Mouse (Mus musculus) frontal cortex, postnatal 25 days (tissue): ENCODE measurements around the gene Hipk4.

Experiments used
- DNase-seq, 2 experiments: peaks; one replicate each; pipeline ENCODE4 v3.0.0; 2022; ENCODE audit warnings: low spot score in 2 of 2

Hipk4 gene

DNA sequence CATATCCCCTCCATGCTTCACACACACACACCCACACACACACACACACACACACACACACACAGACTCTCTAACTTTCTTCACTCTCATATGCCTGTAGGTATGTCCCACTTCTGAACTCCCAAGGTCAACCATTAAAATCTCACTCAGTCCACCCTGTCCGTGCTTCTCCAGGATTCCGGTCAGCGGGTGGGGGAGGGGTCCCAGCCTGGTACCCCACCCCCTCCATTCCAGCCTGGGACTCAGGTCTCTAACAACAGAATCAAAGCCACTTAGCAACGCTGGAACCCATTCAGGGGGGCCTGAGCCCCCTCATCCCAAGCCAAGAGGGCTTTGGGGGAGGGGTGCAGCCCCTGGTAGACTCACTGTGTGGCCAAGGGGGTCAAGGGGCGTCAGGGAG lies at the start of gene Hipk4:
Hipk4 (plus strand) TSS at position 301 of the 400 bp plus-strand sequence.
- DNase-seq = no peak

GRCm38 (mm10) chr7:27473835-27474489 lies 49.1 kb upstream of the Hipk4 start:
- DNase-seq = no peak

GRCm38 (mm10) chr7:27474490-27474954 lies 48.5 kb upstream of the Hipk4 start:
- DNase-seq = peak; percentile 90 to 93

DNA sequence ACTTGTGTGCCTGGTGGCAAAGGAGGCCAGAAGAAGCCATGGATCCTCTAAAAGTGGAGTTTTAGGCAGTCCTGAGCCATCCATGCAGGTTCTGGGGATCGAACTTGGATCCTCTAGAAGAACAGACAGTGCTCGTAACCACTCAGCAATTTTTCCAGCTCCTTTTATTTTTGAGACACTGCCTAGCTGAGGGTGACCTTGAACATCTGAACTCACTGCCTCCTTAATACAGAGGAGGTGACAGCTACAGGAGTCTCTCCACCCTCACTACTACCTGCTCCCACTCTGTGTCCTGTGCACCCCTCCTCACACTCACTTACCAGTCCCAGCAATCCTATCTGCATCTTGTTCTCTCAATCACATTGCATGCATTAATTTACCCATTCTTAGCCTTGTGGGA lies 47.5 kb upstream of the Hipk4 start:
- DNase-seq = no peak

DNA sequence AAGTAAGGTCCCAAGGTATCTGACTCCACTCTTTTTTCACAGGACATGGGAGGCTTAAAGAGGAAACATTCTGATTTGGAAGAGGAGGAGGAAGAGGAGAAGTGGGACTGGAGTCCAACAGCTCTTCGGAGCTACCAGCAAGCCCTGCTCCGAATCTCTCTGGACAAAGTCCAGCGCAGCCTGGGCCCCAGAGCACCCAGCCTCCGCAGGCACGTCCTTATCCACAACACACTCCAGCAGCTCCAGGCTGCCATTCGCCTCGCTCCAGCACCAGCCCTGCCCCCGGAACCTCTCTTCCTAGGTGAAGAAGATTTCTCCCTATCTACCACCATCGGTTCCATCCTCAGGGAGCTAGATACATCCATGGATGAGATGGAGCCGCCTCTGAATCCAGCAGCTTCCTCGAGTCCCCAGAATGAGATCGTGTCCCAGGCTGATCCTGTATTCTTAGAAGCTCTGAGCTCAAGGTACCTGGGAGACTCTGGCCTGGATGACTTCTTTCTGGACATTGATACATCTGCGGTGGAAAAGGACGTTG lies 46.9 kb upstream of the Hipk4 start:
- no peak for DNase-seq

GRCm38 (mm10) chr7:27478561-27478960 lies 44.5 kb upstream of the Hipk4 start:
- DNase-seq = no peak

DNA sequence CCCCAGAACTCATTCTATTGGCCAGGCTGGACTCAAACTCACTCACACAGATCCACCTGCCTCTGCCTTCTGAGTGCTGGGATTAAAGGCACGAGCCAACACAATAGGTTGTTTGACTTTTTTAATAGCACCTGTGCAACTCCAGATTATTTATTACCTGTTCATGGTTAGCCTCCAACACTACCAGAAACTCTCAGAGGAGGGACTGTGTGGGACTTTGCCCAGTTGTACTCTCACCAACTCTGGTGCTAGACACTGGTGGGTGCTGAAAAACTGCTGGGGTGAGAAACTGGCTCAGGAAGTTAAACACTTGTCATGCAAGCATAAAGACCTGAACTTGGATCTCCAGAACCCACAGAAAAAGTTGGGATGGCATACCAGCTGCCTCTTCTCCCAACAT lies 43.3 kb upstream of the Hipk4 start:
- no peak for DNase-seq

- no peak for DNase-seq
Observed at GRCm38 (mm10) chr7:27480506-27480905, 42.6 kb upstream of the Hipk4 start.

DNA sequence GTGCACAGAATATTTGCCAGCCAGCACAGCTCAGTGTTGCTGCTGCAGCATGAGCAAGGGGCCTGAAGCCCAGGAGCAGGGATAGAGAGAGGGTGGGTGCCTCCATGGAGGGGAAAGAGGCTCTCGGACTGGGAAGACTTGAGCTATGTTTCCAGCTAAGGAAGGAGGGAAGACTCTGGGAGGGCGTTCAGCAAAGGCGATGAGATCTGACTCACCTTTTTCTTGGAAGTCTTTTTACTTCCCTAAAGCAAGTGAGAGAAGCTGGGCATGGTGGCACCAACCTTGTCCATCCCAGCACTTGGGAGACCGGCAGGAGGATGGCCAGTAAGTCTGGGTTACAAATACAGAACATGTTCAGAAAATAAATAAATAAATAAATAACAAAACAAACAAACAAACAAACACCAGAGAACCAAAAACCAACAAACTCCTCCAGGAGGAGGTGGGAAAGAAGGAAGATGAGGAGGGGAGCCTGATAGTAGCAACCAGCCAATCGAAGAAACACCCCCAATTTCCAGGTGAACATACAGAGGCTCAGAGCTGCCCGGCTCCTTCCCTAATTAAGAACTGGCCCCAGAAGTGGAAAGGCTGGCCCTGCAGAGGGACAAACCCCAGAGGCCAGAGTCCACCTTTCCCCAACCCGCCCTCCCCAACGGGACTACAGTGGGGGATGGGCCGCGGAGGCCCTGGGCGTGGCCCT lies 42.0 kb upstream of the Hipk4 start:
- DNase-seq = no peak

DNA sequence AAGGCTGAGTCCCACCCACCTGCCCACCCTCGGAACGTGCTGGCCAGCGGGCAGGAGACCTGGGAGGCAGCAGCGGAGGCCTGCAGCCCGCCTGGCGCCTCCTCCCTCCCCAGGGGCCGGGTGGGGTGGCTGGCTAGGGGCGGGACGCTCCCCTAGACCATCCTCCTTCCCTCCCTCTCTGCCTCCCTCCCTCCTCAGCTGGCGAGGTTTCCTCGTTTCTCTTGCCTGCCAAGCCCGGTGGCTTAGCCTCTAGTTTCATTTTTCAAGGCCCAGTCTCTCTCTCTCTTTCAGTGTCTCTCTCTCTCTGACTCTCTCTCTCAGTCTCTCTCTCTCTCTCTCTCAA lies 41.5 kb upstream of the Hipk4 start:
- DNase-seq = no peak

DNA sequence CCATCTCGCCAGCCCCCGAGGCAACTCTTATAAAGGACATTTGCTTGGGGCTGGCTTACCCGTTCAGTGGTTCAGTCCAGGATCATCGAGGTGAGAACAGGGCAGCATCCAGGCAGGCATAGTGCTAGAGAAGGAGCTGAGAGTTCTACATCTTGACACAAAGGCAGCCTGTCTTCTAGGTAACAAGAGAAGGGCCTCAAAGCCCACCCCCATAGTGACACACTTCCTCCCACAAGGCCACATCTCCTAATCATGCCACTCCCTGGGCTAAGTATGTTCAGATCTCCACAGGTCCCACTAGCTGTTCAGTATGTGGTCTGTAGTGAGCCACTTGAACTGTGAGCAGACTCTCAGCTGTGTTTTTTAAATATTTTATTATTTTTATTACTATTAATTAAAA lies 39.2 kb upstream of the Hipk4 start:
- no peak for DNase-seq

- DNase-seq = no peak
Observed at GRCm38 (mm10) chr7:27486102-27486769, 36.8 kb upstream of the Hipk4 start.

DNA sequence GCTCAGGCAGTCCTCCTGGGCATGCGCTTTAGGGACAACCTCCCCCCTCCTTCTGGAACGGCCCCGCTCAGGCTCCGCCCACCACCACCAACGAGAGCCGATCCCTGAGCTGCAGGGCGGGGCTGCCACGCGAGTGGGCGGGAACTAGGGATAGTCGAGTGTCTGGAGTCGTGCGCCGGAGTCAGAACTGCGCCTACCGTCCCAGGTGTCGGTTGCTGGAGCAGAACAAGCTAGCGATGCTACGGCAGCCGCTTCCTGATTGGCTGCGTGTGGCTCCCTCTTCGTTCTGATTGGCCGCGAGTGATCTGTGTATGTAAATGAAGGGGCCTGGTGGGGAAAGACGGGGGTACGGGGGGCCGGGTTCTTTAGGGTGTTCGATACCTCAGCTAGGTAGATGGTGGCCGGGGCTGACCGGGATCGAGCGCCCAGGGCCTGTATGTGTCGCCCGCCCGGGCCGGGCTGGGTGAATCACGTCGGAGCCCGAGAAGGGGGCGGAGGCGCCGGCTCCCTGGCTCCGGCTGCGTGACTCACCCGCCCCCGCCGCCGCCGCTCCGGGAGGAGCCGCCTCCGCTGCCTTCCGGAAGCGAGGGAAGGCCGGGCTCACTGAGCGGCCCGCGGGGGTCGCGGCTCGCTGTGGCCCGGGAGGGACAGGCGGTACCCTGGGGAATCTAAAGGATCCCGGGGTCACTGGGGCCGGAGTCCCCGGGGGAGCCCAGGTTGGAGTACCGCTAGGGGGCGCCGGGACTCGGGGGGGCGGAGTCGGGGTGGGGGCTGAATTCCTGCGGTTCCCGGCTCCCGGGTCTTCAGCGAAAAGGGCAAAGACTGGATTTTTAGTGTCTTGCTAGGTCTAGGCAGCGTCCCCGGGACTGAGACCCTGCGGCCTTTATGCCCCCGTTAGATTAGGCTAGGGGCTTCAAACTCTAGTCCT lies 36.0 kb upstream of the Hipk4 start, which contains the start of gene Sertad1:
Sertad1 (plus strand) TSS at position 141 of the 928 bp plus-strand sequence.
- peak; percentile 97 to 99 for DNase-seq

- peak in 1 of 2 experiments; percentile 54 for DNase-seq
Observed at GRCm38 (mm10) chr7:27487740-27488268, 35.3 kb upstream of the Hipk4 start.

DNA sequence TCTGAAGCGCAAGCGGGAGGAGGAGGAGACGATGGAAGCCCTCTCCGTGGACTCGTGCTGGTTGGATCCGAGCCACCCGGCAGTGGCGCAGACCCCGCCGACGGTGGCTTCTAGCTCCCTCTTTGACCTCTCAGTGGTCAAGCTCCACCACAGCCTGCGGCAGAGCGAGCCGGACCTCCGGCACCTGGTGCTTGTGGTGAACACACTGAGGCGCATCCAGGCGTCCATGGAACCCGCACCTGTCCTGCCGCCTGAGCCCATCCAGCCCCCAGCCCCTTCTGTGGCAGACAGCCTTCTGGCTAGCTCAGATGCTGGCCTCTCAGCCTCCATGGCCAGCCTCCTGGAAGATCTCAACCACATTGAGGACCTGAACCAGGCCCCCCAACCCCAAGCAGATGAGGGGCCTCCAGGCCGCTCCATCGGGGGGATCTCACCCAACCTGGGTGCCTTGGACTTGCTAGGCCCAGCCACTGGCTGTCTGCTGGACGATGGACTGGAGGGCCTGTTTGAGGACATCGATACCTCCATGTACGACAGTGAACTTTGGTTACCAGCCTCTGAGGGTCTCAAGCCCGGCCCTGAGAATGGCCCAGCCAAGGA lies 33.7 kb upstream of the Hipk4 start:
- no peak for DNase-seq

DNA sequence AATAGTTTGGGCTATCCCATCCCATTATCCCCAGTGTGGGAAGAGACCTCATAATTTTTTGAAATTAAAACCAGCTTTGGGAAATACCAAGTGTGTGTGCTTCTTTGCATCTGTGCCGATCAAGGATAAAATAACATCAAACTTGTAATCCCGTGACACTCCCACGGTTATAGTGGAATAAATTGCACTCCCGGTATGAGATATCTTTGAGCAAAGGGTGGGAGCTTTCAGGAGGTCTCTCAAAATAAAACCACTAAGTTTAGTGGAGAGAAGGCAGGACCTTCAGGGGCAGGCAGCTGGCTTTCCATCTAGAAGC lies 32.9 kb upstream of the Hipk4 start:
- no peak for DNase-seq

DNA sequence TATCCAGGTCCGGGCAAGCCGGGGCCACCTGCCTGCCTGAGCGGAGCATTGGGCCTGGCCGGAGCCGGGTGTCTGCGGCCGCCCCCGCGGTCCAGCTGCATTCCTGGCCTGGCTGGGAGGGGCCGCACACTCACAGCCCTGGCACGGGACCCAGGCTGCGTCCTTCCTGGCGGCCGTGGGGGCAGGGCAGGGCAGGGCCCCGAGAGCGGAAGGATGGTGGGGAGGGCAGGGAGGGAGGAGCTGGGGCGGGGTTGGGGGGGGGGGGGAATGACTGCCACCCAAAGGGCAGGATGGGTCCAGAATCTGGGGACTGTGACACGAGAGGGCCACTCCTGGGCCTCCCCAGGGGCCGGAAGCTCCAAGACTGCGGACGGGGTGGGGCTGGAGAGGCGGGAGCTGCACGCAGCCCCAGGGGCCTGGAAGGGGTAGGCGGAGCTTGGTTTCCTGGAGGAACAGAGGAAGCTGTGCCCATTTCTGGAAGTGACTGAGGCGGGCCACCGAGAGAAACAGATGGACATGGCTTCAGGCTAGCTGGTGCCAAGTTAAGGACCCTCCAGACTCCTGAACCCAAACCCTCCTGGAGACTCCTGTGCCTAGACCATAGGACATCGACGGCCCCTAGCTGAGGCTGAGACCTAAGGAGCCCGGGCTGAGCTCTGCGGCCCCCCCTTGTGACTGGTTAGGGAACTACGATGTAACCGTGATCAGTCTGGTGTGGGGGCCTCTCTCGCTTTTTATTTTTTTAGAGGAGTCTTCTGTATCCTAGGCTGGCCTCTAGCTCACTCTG lies 32.3 kb upstream of the Hipk4 start:
- peak; percentile 76 to 81 for DNase-seq

GRCm38 (mm10) chr7:27491856-27492255 lies 31.2 kb upstream of the Hipk4 start:
- no peak for DNase-seq

GRCm38 (mm10) chr7:27493022-27493421 lies 30.0 kb upstream of the Hipk4 start:
- no peak for DNase-seq

DNA sequence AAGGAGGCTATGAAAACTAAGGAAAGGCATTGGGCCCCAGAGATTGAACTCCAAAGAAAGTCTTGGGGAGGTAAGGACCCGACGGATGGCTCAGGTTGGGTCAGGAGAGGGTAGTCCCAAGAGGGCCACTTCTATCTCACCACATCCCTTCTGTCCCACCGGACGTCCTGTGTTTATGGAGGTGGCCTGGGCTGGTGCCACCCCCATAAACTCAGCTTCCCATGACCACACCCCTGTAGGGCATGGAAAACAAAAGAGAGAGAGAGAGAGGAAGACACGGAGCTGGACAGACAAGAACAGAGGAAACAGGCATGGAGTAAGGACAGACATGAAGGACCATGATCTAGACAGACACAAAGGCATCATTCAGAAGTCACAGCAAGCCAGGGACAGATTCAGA lies 29.6 kb upstream of the Hipk4 start:
- DNase-seq = no peak
